Mouse (Mus musculus) midbrain, embryonic 16.5 days (tissue): ENCODE results near the gene Orm1. TPM values are rescaled to one million over a fixed set of nuclear protein-coding genes. Genes with fewer than 3 reads are reported as not detected.

ENCODE experiments used
- ATAC-seq: fragments of 200-750 bp; cut with Nextera tagmentation; 2 replicates; pipeline ENCODE4 v1.8.0; 2017; ENCODE audit warnings: moderate TSS enrichment
- H3K27ac ChIP-seq: fragments of 300-500 bp; sonication (generic); 2 replicates; pipeline ENCODE4 v1.5.1; 2014; ENCODE audit warnings: mild to moderate bottlenecking, low read length, mixed read lengths
- H3K27me3 ChIP-seq: fragments of 300-500 bp; sonication (generic); 2 replicates; pipeline ENCODE4 v1.6.1; 2014; ENCODE audit warnings: low read depth, low read length, mixed read lengths; ENCODE audit not compliant: control insufficient read depth, insufficient read depth
- H3K36me3 ChIP-seq: fragments of 300-500 bp; sonication (generic); 2 replicates; pipeline ENCODE4 v1.6.1; 2014; ENCODE audit warnings: mild to moderate bottlenecking, low read length, moderate library complexity, mixed read lengths; ENCODE audit not compliant: control insufficient read depth, insufficient read depth
- H3K4me1 ChIP-seq: fragments of 300-500 bp; sonication (generic); 2 replicates; pipeline ENCODE4 v1.6.1; 2014; ENCODE audit warnings: mild to moderate bottlenecking, low read length, mixed read lengths; ENCODE audit not compliant: control insufficient read depth, insufficient read depth
- H3K4me2 ChIP-seq: fragments of 300-500 bp; sonication (generic); 2 replicates; pipeline ENCODE4 v1.6.1; 2014; ENCODE audit warnings: mild to moderate bottlenecking, low read length, mixed read lengths
- H3K4me3 ChIP-seq: fragments of 300-500 bp; sonication (generic); 2 replicates; pipeline ENCODE4 v1.5.1; 2014; ENCODE audit warnings: low read depth, mild to moderate bottlenecking, low read length, moderate library complexity, mixed read lengths
- H3K9ac ChIP-seq: fragments of 300-500 bp; sonication (generic); 2 replicates; pipeline ENCODE4 v1.6.1; 2014; ENCODE audit warnings: low read depth, low read length, mixed read lengths
- H3K9me3 ChIP-seq: fragments of 300-500 bp; sonication (generic); replicated peaks from 2 replicates; pipeline ENCODE4 v1.6.1; 2014; ENCODE audit warnings: mild to moderate bottlenecking, low read length, mixed read lengths; ENCODE audit not compliant: control insufficient read depth, poor library complexity, severe bottlenecking
- WGBS: fragments of 180-500 bp; shearing (Covaris S2); extraction: QIAGEN DNeasy Blood & Tissue Kit; methylation state at CpG from one replicate; pipeline ENCODE4 v1.1.7; 2014; 5-methylcytosine and 5-hydroxymethylcytosine counted together
- polyA plus RNA-seq: library from polyadenylated mRNA; unstranded; fragments of >200 nt; fragmentation: Nextera tagmentation; extraction: Ambion mirVana; gene quantifications from 2 replicates; pipeline ENCODE4 v1.2.1, GENCODE M21; 2015

The Orm1 gene
- not detected in 2 replicates for polyA plus RNA-seq

GRCm38 (mm10) chr4:63344295-63344694, at the start of gene Orm1:
Orm1 (plus strand) TSS chr4:63344560.
- Histone ChIP-seq H3K27me3 (no peaks in the 10 kb centered on the region), H3K4me2 (no peak within 1 kb of the TSS), H3K4me3 (no peak within 1 kb of the TSS), H3K4me1 (no peaks in the 10 kb centered on the region), H3K36me3 (no peaks in the 10 kb centered on the region), H3K27ac (no peak within 1 kb of the TSS), H3K9ac (no peak within 1 kb of the TSS), H3K9me3 (no peaks in the 10 kb centered on the region)
- 91% methylated on average over 8 of the region's 8 CpGs for WGBS
- no peak for ATAC-seq

- H3K4me3 ChIP-seq = no peak overlapping the region
- no peaks in the 10 kb centered on the region for H3K9me3 ChIP-seq
- no peak overlapping the region for H3K9ac ChIP-seq
- H3K4me2 ChIP-seq = no peak overlapping the region
- H3K27ac ChIP-seq = no peak overlapping the region
- ATAC-seq = no peak
- H3K27me3 ChIP-seq = no peaks in the 10 kb centered on the region
- 75% methylated on average over 1 of the region's 1 CpGs for whole genome bisulfite sequencing
- H3K36me3 ChIP-seq = no peaks in the 10 kb centered on the region
- 0 out of 2 replicates have a peak, but pooled peaks cover 1% of the 10 kb centered on the region for H3K4me1 ChIP-seq
Observed at GRCm38 (mm10) chr4:63295641-63296040, 48.7 kb upstream of the Orm1 start.

- Histone ChIP-seq H3K4me3 (no peak overlapping the region), H3K27ac (no peak overlapping the region), H3K9ac (no peak overlapping the region), H3K36me3 (no peaks in the 10 kb centered on the region), H3K9me3 (no peaks in the 10 kb centered on the region), H3K4me1 (no peaks in the 10 kb centered on the region), H3K27me3 (no peaks in the 10 kb centered on the region), H3K4me2 (no peak overlapping the region)
- 69% methylated on average over 3 of the region's 3 CpGs for WGBS
- ATAC-seq = no peak
Observed at GRCm38 (mm10) chr4:63296263-63296662, 48.1 kb upstream of the Orm1 start.

DNA sequence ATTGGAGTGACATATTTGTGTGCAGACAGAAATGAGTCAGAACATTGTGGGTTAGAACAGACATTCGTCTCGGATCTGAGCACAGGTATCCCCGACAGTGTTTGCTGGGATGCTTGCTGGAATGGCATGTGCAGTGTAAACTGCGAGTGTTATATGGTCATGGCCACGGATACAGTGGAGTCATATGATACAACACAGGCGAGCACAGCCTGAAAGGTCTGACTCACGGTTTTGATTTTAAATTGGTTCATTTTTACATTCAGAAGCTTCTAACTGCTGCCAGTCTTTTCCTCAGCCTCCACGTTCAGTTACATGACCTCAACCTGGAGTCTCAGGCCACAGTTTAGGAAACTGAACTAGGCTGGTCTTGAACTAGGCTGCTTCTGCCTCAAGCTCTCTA, 47.5 kb upstream of the Orm1 start:
- no peaks in the 10 kb centered on the region for H3K36me3 ChIP-seq
- WGBS = 88% methylated on average over 8 of the region's 8 CpGs
- no peaks in the 10 kb centered on the region for H3K9me3 ChIP-seq
- no peak overlapping the region for H3K4me3 ChIP-seq
- H3K27ac ChIP-seq = no peak overlapping the region
- H3K9ac ChIP-seq = no peak overlapping the region
- no peak for ATAC-seq
- no peak overlapping the region for H3K4me2 ChIP-seq
- H3K27me3 ChIP-seq = no peaks in the 10 kb centered on the region
- no peaks in the 10 kb centered on the region for H3K4me1 ChIP-seq

GRCm38 (mm10) chr4:63298191-63298590, 46.2 kb upstream of the Orm1 start:
- Histone ChIP-seq H3K36me3 (no peaks in the 10 kb centered on the region), H3K27ac (no peak overlapping the region), H3K9me3 (no peaks in the 10 kb centered on the region), H3K27me3 (no peaks in the 10 kb centered on the region), H3K4me1 (no peaks in the 10 kb centered on the region), H3K4me2 (no peak overlapping the region), H3K9ac (no peak overlapping the region), H3K4me3 (no peak overlapping the region)
- 94% methylated on average over 8 of the region's 8 CpGs for WGBS
- ATAC-seq = no peak

GRCm38 (mm10) chr4:63302641-63303040, 41.7 kb upstream of the Orm1 start:
- no peak overlapping the region for H3K27ac ChIP-seq
- H3K9me3 ChIP-seq = no peaks in the 10 kb centered on the region
- ATAC-seq = no peak
- no peak overlapping the region for H3K4me2 ChIP-seq
- H3K4me1 ChIP-seq = no peaks in the 10 kb centered on the region
- WGBS = 53% methylated on average over 4 of the region's 4 CpGs
- no peaks in the 10 kb centered on the region for H3K36me3 ChIP-seq
- no peak overlapping the region for H3K9ac ChIP-seq
- H3K4me3 ChIP-seq = no peak overlapping the region
- H3K27me3 ChIP-seq = no peaks in the 10 kb centered on the region

DNA sequence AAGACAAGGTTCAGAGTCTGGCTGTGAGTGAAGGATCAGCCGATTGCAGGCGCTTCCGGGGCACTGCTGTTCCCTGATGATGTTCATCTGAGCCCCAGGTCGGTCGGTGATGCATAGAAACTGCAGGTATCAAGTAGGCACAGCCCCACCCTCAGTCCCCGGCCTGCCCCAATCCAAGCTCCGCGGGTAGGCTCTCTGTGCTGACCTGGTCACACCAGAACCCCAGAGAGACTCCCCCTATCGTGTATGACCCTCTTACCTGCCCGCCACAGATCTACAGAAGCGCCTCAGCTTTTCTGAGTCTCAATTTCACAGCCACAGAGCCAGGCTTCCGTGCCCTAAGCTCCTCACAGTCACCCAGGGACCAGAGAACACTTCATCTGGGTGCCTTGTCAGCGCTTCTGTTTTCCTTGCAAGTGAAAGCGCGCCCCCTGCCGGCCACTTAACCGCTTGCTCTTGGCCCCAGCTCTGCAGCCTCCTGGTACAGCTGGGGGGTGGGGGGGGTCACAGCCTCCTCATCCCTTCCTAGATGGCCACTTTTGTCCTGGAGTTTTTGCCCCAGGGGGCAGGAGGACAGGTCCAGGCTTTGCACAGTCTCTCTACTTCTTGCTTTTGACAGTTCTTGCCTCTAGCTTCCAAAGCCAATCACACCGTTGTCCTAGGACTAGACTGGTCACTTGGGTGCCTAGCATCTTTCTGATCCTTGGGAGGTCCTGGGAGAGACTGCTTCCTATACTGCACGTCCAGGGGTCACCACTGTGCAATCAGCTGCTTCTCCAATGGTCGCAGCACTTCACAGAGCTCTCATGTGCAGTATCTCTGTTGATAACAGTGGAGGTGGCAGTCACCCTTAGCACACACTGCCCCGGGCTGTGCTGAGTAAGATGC, 36.9 kb upstream of the Orm1 start:
- Histone ChIP-seq H3K27me3 (no peaks in the 10 kb centered on the region), H3K27ac (no peak overlapping the region), H3K4me3 (no peak overlapping the region), H3K4me1 (no peaks in the 10 kb centered on the region), H3K9me3 (no peaks in the 10 kb centered on the region), H3K36me3 (no peaks in the 10 kb centered on the region), H3K4me2 (0 out of 2 replicates have a peak overlapping the region, but pooled peaks have one; percentile 12), H3K9ac (no peak overlapping the region)
- 36% methylated on average over 21 of the region's 21 CpGs for WGBS
- ATAC-seq = peak; percentile 72

- Histone ChIP-seq H3K9ac (no peak overlapping the region), H3K27me3 (no peaks in the 10 kb centered on the region), H3K9me3 (no peaks in the 10 kb centered on the region), H3K4me2 (no peak overlapping the region), H3K4me3 (no peak overlapping the region), H3K27ac (no peak overlapping the region), H3K36me3 (no peaks in the 10 kb centered on the region), H3K4me1 (no peaks in the 10 kb centered on the region)
- WGBS = 78% methylated on average over 3 of the region's 3 CpGs
- no peak for ATAC-seq
Observed at GRCm38 (mm10) chr4:63308316-63308715, 36.0 kb upstream of the Orm1 start.

GRCm38 (mm10) chr4:63310247-63310855, 34.0 kb upstream of the Orm1 start:
- no peak for ATAC-seq
- WGBS = 79% methylated on average over 10 of the region's 10 CpGs
- Histone ChIP-seq H3K9me3 (no peaks in the 10 kb centered on the region), H3K4me2 (no peak overlapping the region), H3K27me3 (no peaks in the 10 kb centered on the region), H3K4me1 (no peaks in the 10 kb centered on the region), H3K9ac (no peak overlapping the region), H3K4me3 (no peak overlapping the region), H3K27ac (no peak overlapping the region), H3K36me3 (no peaks in the 10 kb centered on the region)
